Mouse (Mus musculus) erythroid progenitor cell, adult 5-6 weeks (primary cell): ENCODE measurements around the gene Tmem245. TPM values are rescaled to one million over a fixed set of nuclear protein-coding genes. Genes with fewer than 3 reads are reported as not detected.

Source experiments
- ATAC-seq: replicated peaks from 2 replicates; pipeline ENCODE4 v1.8.0; 2016; ENCODE audit warnings: moderate number of reproducible peaks, mild to moderate bottlenecking, moderate TSS enrichment, inconsistent platforms; ENCODE audit not compliant: poor library complexity, low FRiP score, severe bottlenecking
- total RNA-seq, 2 experiments: library from RNA; stranded (forward) in 1 of 2; stranded (reverse) in 1 of 2; fragments of 150-400 nt in 1 of 2; fragments of 186-747, 209-891 nt in 1 of 2; gene quantifications; 2 replicates each; pipeline versions ENCODE4 v1.2.3 to v1.2.4; 2015 to 2017; ENCODE audit warnings: low replicate concordance in 2 of 2

Tmem245 gene
- total RNA-seq, 2 experiments from 2014 or later: 0.68 to 7.5 TPM

DNA sequence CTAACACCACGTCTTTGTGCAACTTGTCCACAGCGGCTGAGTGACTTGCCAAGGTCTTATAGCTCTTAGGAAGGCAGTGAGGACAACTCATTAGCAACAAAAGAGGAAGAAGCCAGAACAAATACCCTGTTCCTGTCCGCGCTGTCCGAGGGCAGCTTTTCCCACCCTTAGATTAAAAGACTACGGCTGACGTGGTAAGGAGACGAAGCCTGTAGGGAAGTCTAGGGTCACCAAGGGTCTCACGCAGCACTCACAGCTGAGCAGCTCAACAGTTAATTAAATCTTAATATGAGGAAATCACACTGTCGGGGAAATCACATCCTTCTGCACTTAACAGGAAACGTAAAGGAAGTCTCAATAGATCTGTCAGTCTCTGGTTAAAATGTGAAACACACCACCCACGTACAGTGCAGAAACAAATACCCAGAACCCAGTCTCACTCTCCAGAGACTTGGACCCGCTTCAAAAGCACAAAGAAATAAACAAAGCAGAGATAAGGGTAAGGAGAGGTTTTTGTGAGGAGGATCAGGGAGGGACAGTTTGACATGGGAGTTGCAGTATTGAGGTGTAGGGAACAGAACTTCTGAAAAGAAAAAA is 116.1 kb downstream of the Tmem245 start:
- ATAC-seq: no peak

DNA sequence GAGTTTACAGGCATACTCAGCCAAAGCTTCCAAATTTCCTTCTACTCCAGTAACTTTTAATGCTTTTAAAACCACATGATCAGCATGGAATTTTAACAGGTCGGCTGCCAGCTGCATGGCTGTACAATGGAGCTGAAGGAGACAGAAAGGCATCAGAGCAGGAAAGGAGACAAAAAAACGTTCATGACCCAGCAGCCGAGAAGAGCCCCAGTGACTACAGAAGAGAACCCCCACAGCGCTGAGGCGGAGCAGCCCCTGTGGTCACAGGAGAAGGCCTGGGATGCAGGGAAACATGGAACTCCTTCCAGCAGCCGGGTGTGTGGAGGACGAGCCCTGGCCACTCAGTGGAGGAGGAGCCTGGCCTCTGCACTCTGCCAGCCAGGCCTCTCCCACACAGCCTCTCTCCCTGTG is 117.7 kb downstream of the Tmem245 start:
- no peak for ATAC-seq

- no peak for ATAC-seq
Measured at GRCm38 (mm10) chr4:56828932-56829331, 118.3 kb downstream of the Tmem245 start.

GRCm38 (mm10) chr4:56824231-56824630 is 123.0 kb downstream of the Tmem245 start:
- ATAC-seq: no peak

DNA sequence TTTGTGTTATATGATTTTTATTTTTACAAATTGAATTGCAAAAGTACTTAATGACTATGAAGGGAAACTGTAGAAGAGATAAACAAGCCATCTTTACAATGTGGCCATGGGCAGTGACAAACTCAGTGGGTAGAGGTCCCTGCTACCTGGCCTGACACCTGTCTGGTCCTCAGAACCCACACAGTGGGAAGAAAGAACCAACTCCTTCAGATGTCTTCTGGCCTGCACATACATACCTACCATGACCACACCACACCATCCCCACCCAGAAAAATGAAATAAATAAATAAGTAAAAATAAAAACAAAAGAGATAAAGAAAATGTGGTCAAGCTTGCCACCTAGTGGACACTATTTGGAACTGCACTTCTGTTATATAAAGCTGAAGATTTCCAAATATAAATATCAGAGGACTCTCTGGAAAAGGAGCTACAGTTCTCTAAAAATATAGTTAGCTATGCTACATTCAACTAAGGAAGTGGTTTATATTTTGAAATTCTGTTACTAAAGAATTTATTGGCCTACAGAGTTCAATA is 127.2 kb downstream of the Tmem245 start:
- no peak for ATAC-seq

Other genes with a start within 250 kb of the Tmem245 start
- gene Gm26657, start 207.4 kb downstream of the Tmem245 start, total RNA-seq (2015; ENCODE audit: low replicate concordance): not detected in 2 replicates
- gene Gm26657, start 207.4 kb downstream of the Tmem245 start, total RNA-seq (2017; ENCODE audit: low replicate concordance): not detected in 2 replicates
- gene Actl7b, start 206.0 kb downstream of the Tmem245 start, total RNA-seq (2015; ENCODE audit: low replicate concordance): not detected in 2 replicates
- gene Actl7b, start 206.0 kb downstream of the Tmem245 start, total RNA-seq (2017; ENCODE audit: low replicate concordance): not detected in 2 replicates
- gene Actl7a, start 204.0 kb downstream of the Tmem245 start, total RNA-seq (2015; ENCODE audit: low replicate concordance): not detected in 2 replicates
- not detected in 2 replicates for gene Actl7a, start 204.0 kb downstream of the Tmem245 start, total RNA-seq (2017; ENCODE audit: low replicate concordance)
- 13.3 and 26.0 TPM in 2 replicates for gene Elp1, start 145.1 kb downstream of the Tmem245 start, total RNA-seq (2015; ENCODE audit: low replicate concordance)
- 7.4 and 11.3 TPM in 2 replicates for gene Elp1, start 145.1 kb downstream of the Tmem245 start, total RNA-seq (2017; ENCODE audit: low replicate concordance)
- 3.4 and 4.0 TPM in 2 replicates for gene Fam206a, start 145.1 kb downstream of the Tmem245 start, total RNA-seq (2015; ENCODE audit: low replicate concordance)
- gene Fam206a, start 145.1 kb downstream of the Tmem245 start, total RNA-seq (2017; ENCODE audit: low replicate concordance): 3.3 and 10.7 TPM in 2 replicates
- 0.36 and 0.84 TPM in 2 replicates for gene Ctnnal1, start 82.2 kb downstream of the Tmem245 start, total RNA-seq (2015; ENCODE audit: low replicate concordance)
- gene Ctnnal1, start 82.2 kb downstream of the Tmem245 start, total RNA-seq (2017; ENCODE audit: low replicate concordance): 3.7 and 5.5 TPM in 2 replicates
- gene Frrs1l, start 43.0 kb upstream of the Tmem245 start, total RNA-seq (2015; ENCODE audit: low replicate concordance): not detected in 2 replicates
- gene Frrs1l, start 43.0 kb upstream of the Tmem245 start, total RNA-seq (2017; ENCODE audit: low replicate concordance): not detected in 2 replicates
- gene Epb41l4b, start 196.0 kb upstream of the Tmem245 start, total RNA-seq (2015; ENCODE audit: low replicate concordance): 0.72 and 1.7 TPM in 2 replicates
- gene Epb41l4b, start 196.0 kb upstream of the Tmem245 start, total RNA-seq (2017; ENCODE audit: low replicate concordance): 2.7 TPM in 1 of 2 replicates, not detected in the other